Mouse (Mus musculus): ENCODE data around the gene Vmn1r213.

- TF ChIP-seq CTCF (IDR thresholded peaks at IDR 0.05; ENCODE audit: borderline replicate concordance, insufficient read depth, low read depth, low read length) (no peak), POLR2A (IDR thresholded peaks at IDR 0.05; ENCODE audit: borderline replicate concordance, insufficient read depth, low read length) (no peak)
Observed at GRCm38 (mm10) chr13:23018158-23018557, 10.7 kb downstream of the Vmn1r213 start.
